Mouse (Mus musculus): ENCODE measurements around the gene Bpifa6.

DNA sequence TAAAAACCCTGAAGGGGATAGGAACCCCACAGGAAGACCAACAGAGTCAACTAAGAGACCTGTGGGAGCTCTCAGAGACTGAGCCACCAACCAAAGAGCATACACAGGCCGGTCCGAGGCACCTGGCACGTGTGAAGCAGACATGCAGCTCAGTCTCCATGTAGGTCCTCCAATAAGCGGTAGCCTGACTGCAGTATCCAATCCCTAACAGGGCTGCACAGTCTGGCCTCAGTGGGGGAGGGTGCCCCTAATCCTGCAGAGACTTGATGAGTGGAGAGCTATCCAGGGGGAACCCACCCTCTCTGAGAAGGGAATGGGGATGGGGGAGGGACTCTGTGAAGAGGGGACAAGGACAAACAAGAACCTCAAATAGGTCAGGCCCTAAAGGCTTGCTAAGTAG lies 31.0 kb downstream of the Bpifa6 start:
- TF ChIP-seq CTCF (IDR thresholded peaks at IDR 0.05; ENCODE audit: extremely low read depth, insufficient read depth, low read length) (no peak), POLR2A (IDR thresholded peaks at IDR 0.05; ENCODE audit: extremely low read depth, insufficient read depth, low read length) (no peak)
